Mouse (Mus musculus) G1E (cell line): Measurements from ENCODE around the gene Lrfn3.

Source experiments
- CTCF ChIP-seq: IDR thresholded peaks from 2 replicates; pipeline ENCODE4 v1.5.1; 2012; ENCODE audit warnings: low read depth, low read length, inconsistent platforms, mixed read lengths
- GATA1 ChIP-seq: IDR thresholded peaks from 2 replicates; pipeline ENCODE4 v1.6.1; 2012; ENCODE audit warnings: borderline replicate concordance, low read length, inconsistent platforms, mixed read lengths
- GATA2 ChIP-seq: IDR thresholded peaks from 2 replicates; pipeline ENCODE4 v1.6.1; 2012; ENCODE audit warnings: low read depth, low read length, inconsistent platforms, borderline replicate concordance

GRCm38 (mm10) chr7:30306083-30306779, 56.3 kb downstream of the Lrfn3 start:
- TF ChIP-seq CTCF: no peak
- no peak for TF ChIP-seq GATA1
- no peak for TF ChIP-seq GATA2
